Mouse (Mus musculus) embryonic facial prominence, embryonic 12.5 days (tissue): ENCODE data around the gene Pdcd1lg2. TPM values are rescaled to one million over a fixed set of nuclear protein-coding genes. Genes with fewer than 3 reads are reported as not detected.

Experiments used
- ATAC-seq: fragments of 200-750 bp; cut with Nextera tagmentation; 2 replicates; pipeline ENCODE4 v1.8.0; 2017; ENCODE audit not compliant: insufficient number of reproducible peaks, insufficient read depth, low FRiP score, low TSS enrichment
- H3K27ac ChIP-seq: fragments of 300-500 bp; sonication (generic); 2 replicates; pipeline ENCODE4 v1.5.1; 2016; ENCODE audit warnings: mild to moderate bottlenecking
- H3K27me3 ChIP-seq: fragments of 300-500 bp; sonication (generic); 2 replicates; pipeline ENCODE4 v1.6.1; 2016; ENCODE audit warnings: mild to moderate bottlenecking, moderate library complexity
- H3K36me3 ChIP-seq: fragments of 300-500 bp; sonication (generic); 2 replicates; pipeline ENCODE4 v1.6.1; 2016; ENCODE audit warnings: mild to moderate bottlenecking
- H3K4me1 ChIP-seq: fragments of 300-500 bp; sonication (generic); 2 replicates; pipeline ENCODE4 v1.6.1; 2016
- H3K4me2 ChIP-seq: fragments of 300-500 bp; sonication (generic); replicated peaks from 2 replicates; pipeline ENCODE4 v1.6.1; 2016; ENCODE audit warnings: mild to moderate bottlenecking, moderate library complexity
- H3K4me3 ChIP-seq: fragments of 300-500 bp; sonication (generic); 2 replicates; pipeline ENCODE4 v1.5.1; 2016; ENCODE audit warnings: mild to moderate bottlenecking
- H3K9ac ChIP-seq: fragments of 300-500 bp; sonication (generic); 2 replicates; pipeline ENCODE4 v1.6.1; 2016; ENCODE audit warnings: mild to moderate bottlenecking, moderate library complexity
- H3K9me3 ChIP-seq: fragments of 300-500 bp; sonication (generic); 2 replicates; pipeline ENCODE4 v1.6.1; 2016; ENCODE audit warnings: mild to moderate bottlenecking, moderate library complexity
- WGBS: fragments of 180-500 bp; shearing (Covaris S2); methylation state at CpG from one replicate; pipeline ENCODE4 v1.1.7; 2016; 5-methylcytosine and 5-hydroxymethylcytosine counted together
- polyA plus RNA-seq: library from polyadenylated mRNA; unstranded; fragments of >200 nt; fragmentation: Nextera tagmentation; extraction: Ambion mirVana; gene quantifications from 2 replicates; pipeline ENCODE4 v1.2.1, GENCODE M21; 2016

Pdcd1lg2 gene
- polyA plus RNA-seq, 1 experiment from 2014 or later: 0.15 TPM

DNA sequence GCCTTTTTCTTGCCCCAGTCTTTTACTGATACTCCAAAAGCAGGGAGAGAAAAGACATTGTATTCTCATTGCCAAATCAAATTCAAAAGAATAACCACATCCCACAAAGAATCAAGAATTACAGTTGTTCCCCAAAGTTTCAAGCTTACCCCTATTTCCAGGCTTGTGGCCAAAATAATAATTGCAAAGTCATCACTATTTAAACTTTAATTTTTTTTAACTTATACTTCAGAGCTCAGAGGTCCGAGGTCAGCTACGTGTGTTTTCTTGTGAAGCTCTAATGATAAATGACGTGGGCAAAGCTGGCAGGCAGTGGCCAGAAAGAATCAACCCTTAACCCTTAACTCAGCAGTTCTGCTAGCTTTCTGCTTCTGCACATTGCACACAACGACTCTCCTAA lies 67.9 kb downstream of the Pdcd1lg2 start:
- Histone ChIP-seq H3K36me3 (no peaks in the 10 kb centered on the region), H3K9me3 (no peaks in the 10 kb centered on the region), H3K27me3 (no peaks in the 10 kb centered on the region), H3K4me2 (no peak overlapping the region), H3K9ac (no peak overlapping the region), H3K4me1 (0 out of 2 replicates have a peak, but pooled peaks cover 3% of the 10 kb centered on the region), H3K4me3 (no peak overlapping the region), H3K27ac (no peak overlapping the region)
- WGBS: 26% methylated on average over 4 of the region's 4 CpGs
- ATAC-seq: no peak

- Histone ChIP-seq H3K36me3 (no peaks in the 10 kb centered on the region), H3K4me2 (no peak overlapping the region), H3K4me3 (no peak overlapping the region), H3K27me3 (no peaks in the 10 kb centered on the region), H3K9me3 (no peaks in the 10 kb centered on the region), H3K9ac (no peak overlapping the region), H3K4me1 (0 out of 2 replicates have a peak, but pooled peaks cover 3% of the 10 kb centered on the region), H3K27ac (no peak overlapping the region)
- ATAC-seq: no peak
- 73% methylated on average over 6 of the region's 6 CpGs for WGBS
These were observed 70.9 kb downstream of the Pdcd1lg2 start for GRCm38 (mm10) chr19:29481578-29481977.

GRCm38 (mm10) chr19:29482148-29482547 lies 71.4 kb downstream of the Pdcd1lg2 start:
- Histone ChIP-seq H3K9me3 (no peaks in the 10 kb centered on the region), H3K9ac (no peak overlapping the region), H3K27me3 (no peaks in the 10 kb centered on the region), H3K4me1 (0 out of 2 replicates have a peak, but pooled peaks cover 3% of the 10 kb centered on the region), H3K36me3 (no peaks in the 10 kb centered on the region), H3K27ac (no peak overlapping the region), H3K4me3 (no peak overlapping the region), H3K4me2 (no peak overlapping the region)
- ATAC-seq: no peak
- 57% methylated on average over 5 of the region's 5 CpGs for WGBS

- Histone ChIP-seq H3K36me3 (no peaks in the 10 kb centered on the region), H3K9ac (no peak overlapping the region), H3K9me3 (no peaks in the 10 kb centered on the region), H3K4me1 (0 out of 2 replicates have a peak, but pooled peaks cover 3% of the 10 kb centered on the region), H3K27me3 (no peaks in the 10 kb centered on the region), H3K4me3 (no peak overlapping the region), H3K4me2 (no peak overlapping the region), H3K27ac (no peak overlapping the region)
- WGBS: 45% methylated on average over 3 of the region's 3 CpGs
- no peak for ATAC-seq
These were observed 71.9 kb downstream of the Pdcd1lg2 start for GRCm38 (mm10) chr19:29482637-29483036.

GRCm38 (mm10) chr19:29483386-29483785 lies 72.7 kb downstream of the Pdcd1lg2 start:
- H3K4me1 ChIP-seq: 0 out of 2 replicates have a peak, but pooled peaks cover 3% of the 10 kb centered on the region
- no peak overlapping the region for H3K4me2 ChIP-seq
- ATAC-seq: no peak
- no peaks in the 10 kb centered on the region for H3K27me3 ChIP-seq
- no peak overlapping the region for H3K27ac ChIP-seq
- no peaks in the 10 kb centered on the region for H3K9me3 ChIP-seq
- H3K36me3 ChIP-seq: no peaks in the 10 kb centered on the region
- no peak overlapping the region for H3K4me3 ChIP-seq
- 65% methylated on average over 2 of the region's 2 CpGs for WGBS
- H3K9ac ChIP-seq: no peak overlapping the region

DNA sequence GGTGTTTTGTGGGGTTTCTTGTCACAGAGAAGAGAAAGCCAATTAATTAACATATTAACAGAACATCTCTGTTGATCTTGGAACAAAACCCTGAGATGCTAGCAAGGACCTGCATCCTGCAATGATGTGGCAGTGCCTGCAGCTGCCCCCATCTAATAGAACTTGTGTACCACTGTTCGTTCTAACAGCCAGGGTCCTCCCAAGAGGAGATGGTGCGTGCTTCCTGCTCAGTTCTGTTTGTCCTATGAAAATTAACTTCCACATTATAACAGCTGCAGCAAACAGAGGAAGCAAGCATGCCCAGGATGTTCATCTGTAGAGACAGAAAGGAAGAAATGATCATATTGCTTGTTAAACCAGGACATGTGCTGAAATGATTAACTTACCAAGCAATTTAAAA lies 73.8 kb downstream of the Pdcd1lg2 start:
- no peak overlapping the region for H3K9ac ChIP-seq
- no peak overlapping the region for H3K4me3 ChIP-seq
- H3K4me1 ChIP-seq: 0 out of 2 replicates have a peak, but pooled peaks cover 3% of the 10 kb centered on the region
- H3K27ac ChIP-seq: no peak overlapping the region
- H3K4me2 ChIP-seq: no peak overlapping the region
- 59% methylated on average over 2 of the region's 2 CpGs for WGBS
- H3K27me3 ChIP-seq: no peaks in the 10 kb centered on the region
- no peaks in the 10 kb centered on the region for H3K36me3 ChIP-seq
- ATAC-seq: no peak
- H3K9me3 ChIP-seq: no peaks in the 10 kb centered on the region

DNA sequence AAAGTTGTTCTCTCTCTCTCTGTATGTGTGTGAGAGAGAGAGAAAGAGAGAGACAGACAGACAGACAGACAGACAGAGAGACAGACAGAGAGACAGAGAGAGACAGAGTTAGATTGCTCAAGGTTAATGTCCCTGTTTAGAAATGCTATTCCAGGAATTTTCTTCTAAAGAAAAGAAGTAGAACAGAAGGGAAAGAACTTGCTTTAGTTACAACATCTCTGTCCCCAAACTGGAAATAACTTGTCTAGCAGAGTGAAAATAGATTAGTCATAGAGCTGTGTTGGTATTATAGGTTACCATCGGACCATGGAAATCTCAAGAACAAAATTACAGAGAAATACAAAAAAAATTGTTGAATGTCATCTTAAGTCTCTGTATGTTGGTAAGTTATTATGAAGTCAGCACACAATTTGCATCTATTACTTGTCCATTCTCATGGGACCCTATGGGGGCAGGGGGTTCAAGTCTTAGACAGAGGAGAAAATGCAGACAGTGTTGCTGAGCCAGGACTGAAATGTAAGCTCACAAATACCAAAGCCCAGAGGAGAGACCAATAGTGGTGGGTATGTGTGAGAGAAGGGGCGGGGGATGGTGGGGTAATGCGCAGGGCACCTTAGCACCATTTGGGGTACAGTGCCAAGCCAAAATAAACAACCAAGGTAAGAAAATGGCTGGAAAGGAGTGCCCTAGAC lies 74.7 kb downstream of the Pdcd1lg2 start:
- WGBS: 85% methylated on average over 3 of the region's 3 CpGs
- Histone ChIP-seq H3K4me3 (no peak overlapping the region), H3K27ac (no peak overlapping the region), H3K9me3 (no peaks in the 10 kb centered on the region), H3K4me1 (0 out of 2 replicates have a peak, but pooled peaks cover 3% of the 10 kb centered on the region), H3K9ac (no peak overlapping the region), H3K4me2 (no peak overlapping the region), H3K36me3 (no peaks in the 10 kb centered on the region), H3K27me3 (no peaks in the 10 kb centered on the region)
- ATAC-seq: no peak

DNA sequence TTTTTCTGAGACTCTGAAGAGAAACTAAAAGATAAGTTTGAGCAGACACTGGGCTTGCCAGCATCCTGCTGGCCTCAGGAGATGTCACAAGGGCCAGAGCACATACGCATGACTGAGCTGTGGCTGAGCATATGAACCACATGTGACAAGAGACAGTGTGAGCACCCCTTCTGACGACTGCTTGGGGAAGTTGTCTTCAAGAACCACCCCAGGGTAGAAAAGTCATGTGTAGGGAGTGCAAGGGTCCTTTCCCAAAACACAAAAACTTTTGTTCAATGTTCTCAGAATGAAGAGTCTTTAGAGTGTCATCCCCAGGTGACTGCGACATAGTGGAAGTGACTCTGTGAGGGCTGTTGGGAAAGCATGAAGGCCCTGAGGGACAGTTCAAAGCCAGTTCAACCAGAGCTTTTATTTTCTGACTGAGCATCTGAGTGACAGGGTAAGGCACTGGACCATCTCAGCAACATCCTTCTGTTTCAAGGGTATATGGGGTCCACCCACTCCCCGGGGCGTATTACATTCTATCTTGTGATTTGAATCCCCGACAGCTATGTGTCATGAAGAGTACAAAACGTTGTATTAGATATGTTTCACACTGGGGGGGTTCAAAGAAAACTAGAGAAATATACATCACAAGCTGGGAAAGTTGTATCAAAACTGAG lies 76.0 kb downstream of the Pdcd1lg2 start:
- H3K9ac ChIP-seq: no peak overlapping the region
- no peaks in the 10 kb centered on the region for H3K27me3 ChIP-seq
- H3K4me2 ChIP-seq: no peak overlapping the region
- ATAC-seq: no peak
- no peak overlapping the region for H3K27ac ChIP-seq
- WGBS: 72% methylated on average over 7 of the region's 7 CpGs
- 0 out of 2 replicates have a peak, but pooled peaks cover 3% of the 10 kb centered on the region for H3K4me1 ChIP-seq
- no peaks in the 10 kb centered on the region for H3K9me3 ChIP-seq
- H3K4me3 ChIP-seq: no peak overlapping the region
- H3K36me3 ChIP-seq: no peaks in the 10 kb centered on the region

- no peak for ATAC-seq
- H3K36me3 ChIP-seq: no peaks in the 10 kb centered on the region
- H3K9me3 ChIP-seq: no peaks in the 10 kb centered on the region
- no peaks in the 10 kb centered on the region for H3K27me3 ChIP-seq
- no peak overlapping the region for H3K9ac ChIP-seq
- H3K4me1 ChIP-seq: no peaks in the 10 kb centered on the region
- H3K4me3 ChIP-seq: no peak overlapping the region
- H3K27ac ChIP-seq: no peak overlapping the region
- WGBS: 87% methylated on average over 14 of the region's 14 CpGs
- H3K4me2 ChIP-seq: no peak overlapping the region
These were observed 76.8 kb downstream of the Pdcd1lg2 start for GRCm38 (mm10) chr19:29487326-29488072.

- 53% methylated on average over 6 of the region's 6 CpGs for WGBS
- Histone ChIP-seq H3K4me1 (no peaks in the 10 kb centered on the region), H3K9me3 (no peaks in the 10 kb centered on the region), H3K4me2 (no peak overlapping the region), H3K27me3 (no peaks in the 10 kb centered on the region), H3K36me3 (no peaks in the 10 kb centered on the region), H3K4me3 (no peak overlapping the region), H3K27ac (no peak overlapping the region), H3K9ac (no peak overlapping the region)
- no peak for ATAC-seq
These were observed 77.3 kb downstream of the Pdcd1lg2 start for GRCm38 (mm10) chr19:29488073-29488390.

DNA sequence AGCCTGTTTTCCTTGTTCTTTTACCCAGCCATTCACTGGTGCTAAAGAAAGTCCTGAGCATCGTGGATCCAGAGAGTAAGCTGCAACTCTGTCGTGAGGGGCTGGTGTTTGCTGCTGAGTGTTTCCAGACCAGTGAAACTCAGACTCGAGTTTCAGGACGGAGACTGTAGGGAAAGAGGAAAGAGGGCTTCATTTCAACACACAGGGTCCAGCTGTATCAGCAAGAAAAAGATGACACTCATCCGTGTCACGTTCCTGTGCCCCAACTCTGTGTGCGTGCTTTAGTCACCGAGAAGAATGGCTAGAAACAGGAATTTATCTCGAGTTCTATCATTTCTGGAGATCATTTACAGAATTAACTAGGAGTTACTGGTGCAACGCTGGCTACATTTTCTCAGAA lies 77.7 kb downstream of the Pdcd1lg2 start:
- H3K4me1 ChIP-seq: no peaks in the 10 kb centered on the region
- H3K4me2 ChIP-seq: no peak overlapping the region
- no peaks in the 10 kb centered on the region for H3K36me3 ChIP-seq
- no peak overlapping the region for H3K9ac ChIP-seq
- WGBS: 48% methylated on average over 10 of the region's 10 CpGs
- ATAC-seq: no peak
- no peaks in the 10 kb centered on the region for H3K9me3 ChIP-seq
- H3K27me3 ChIP-seq: no peaks in the 10 kb centered on the region
- no peak overlapping the region for H3K27ac ChIP-seq
- H3K4me3 ChIP-seq: no peak overlapping the region
